Mouse (Mus musculus): ENCODE results near the gene Hmg20a.

Hmg20a gene

DNA sequence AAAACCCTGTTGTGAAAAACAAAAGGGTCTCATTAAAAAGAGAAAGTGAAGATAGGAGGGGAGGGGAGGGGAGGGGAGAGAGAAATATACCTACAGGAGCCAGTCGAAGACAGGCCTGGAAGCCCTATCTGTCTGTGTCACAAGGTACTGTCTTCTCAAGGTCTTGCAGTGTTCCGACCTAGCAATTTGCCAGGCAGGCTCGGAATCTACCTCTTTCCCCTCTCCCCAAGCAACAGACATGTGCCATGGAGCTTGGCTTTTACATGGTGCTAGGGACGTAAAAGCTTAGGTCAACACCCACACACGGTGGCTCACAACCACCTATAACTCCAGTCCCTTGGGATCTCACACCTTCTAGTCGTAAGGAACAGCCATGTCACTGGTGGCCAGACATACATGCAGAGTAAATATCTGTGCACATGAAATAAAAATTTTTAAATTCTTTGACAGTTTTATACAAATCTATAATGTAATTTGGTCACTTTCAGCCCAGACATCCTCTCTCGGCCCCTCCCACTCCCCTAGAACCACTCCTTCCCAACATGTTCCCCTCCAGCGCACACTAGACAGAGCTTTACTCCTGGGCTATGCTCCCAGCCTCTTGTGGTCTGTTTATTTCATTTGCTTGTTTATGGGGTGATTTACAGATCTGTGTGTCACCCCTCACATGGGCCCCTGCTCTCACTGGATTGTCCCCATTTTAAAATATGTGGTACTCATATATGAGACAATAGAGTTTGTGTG lies 81.1 kb downstream of the Hmg20a start:
- DNase-seq, result no peak

- no peak for DNase-seq
Observed at GRCm38 (mm10) chr9:56500893-56501590, 82.6 kb downstream of the Hmg20a start.

DNA sequence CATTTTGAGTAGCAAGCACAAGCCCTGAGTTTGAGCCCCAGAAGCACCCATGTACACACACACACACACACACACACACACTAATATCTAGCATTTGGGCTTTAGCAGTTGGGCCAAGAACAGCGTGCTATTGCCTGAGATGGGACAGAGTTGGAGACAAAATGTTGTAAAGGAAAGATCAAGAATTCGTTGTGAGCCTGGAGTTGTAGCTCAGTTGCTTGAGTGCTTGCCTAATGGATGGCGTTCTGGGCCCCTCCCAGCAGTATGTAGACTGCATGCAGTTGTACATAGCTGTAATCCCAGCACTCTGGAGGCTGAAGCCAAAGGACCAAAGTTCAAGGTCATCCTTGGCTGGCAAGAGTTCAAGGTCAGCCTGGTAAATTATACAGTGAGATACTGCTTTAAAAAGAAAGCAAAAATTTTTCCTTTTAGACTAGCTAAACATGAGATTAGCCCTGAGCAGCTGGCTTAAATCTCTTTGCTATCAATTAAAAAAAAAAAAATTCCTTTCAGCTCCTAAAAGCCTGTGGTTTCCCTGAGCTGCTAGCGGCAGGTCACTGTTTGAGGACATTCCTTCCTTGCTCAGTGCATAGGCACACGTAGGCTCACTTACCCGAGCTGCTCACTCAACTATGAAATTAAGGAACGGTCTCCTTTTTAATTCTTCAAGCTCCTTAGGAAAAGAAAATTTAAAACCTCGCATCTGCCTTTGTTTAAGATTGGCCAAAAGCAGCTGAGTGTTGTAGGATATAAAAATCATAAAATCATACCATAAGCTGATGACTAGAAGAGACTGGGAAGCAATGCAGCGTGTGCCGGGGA lies 83.5 kb downstream of the Hmg20a start:
- peak; percentile 50 for DNase-seq

DNA sequence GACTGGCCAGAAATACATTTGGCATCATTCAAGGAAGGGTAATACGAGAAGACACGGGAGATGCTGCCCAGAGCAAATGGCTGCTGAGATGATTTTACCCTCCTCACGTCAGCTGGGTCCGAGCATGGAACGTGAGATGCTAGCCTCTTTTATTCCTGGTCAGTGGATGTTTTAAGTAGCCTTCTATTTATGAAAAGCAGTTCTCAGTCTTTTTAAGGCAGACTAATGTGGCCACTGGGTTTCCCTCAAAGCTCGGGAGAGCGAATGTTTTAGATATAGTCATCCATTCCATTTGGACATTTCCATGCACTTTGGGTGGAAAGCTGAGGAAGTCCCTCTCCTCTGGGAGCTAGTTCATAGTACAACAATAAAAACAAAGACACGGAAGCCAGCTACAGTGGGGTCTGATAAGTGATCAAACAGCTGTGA lies 84.1 kb downstream of the Hmg20a start:
- DNase-seq, result no peak

GRCm38 (mm10) chr9:56503621-56504500 lies 85.5 kb downstream of the Hmg20a start:
- no peak for DNase-seq

GRCm38 (mm10) chr9:56504511-56504910 lies 86.1 kb downstream of the Hmg20a start:
- no peak for DNase-seq

DNA sequence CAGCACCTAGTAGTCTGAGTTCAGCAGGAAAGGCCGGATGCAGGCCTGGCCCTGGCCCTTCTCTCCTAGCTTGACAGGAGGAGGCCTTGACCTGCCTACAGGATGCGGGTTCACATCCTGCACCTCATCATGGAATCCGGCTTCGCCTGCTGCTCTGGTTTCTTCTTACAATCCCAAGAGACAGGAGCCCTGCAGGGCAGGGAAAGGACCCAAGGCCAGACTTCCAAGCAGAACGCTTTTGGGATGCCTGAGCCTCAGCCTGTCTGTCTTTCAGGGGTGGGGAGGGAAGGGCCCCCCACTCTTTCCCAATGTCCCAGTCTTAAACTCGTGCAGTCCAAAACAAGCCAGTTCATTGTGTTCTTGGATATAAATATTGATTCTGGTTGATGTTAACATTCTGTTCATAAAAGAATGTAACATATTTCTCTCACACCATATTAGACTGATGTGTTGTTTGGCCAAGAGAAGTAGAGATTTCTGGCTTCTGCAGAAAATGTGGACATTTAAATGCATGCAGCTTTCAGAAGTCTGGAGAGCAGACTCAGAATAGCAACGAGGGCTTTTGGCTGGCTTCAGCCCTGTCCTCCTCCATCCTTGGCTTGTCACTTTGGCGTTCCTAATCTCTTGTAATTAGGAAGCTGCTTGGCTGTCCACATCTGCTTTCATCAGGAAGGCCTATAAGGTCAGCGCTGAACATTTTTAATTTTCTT lies 86.8 kb downstream of the Hmg20a start:
- peak; percentile 57 for DNase-seq

DNA sequence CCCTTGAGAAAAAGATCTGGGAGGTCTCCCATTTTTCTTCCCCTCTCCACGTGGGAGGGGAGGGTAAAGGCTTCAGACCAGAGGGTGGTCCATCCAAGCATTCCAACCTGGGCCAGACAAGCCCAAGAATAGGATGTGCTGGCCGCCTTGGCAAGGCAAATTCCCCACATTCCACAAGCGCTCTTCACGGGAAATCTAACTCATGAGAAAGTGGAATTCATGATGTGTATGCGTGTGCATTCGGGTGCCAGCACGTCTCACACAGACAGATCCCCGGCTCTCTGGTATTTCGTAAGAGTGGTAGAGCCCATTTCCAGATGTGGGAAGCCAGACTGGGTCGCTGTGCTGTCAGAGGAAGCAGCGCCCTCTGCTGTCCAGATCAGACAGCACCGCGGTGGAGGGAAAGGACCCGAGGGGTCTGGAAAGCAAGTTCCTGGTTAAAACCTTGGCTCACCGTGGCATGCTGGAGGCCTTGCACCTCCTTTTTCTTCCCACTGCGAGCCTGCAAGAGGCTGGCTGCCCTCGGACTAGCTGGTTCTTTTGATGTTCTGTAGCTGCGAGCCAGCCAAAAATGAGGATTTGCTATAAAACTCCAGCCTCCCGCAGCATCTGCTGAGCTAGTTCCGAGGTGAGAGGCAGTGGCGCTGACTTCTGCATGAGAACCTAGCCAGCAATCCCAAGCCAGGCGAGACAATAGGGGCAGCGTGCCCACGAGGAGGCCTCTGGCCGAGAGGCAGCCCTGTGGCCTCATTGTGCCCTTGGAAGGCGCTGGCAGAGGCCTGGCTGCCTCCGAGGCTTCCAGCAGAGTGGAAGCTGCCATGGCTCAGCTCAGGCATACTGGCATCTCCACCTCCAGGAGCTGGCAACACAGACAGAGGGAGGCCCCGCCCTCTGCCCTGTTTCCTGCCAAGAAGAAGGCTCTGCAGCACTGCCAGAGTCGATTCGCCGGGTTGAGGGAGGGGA lies 87.7 kb downstream of the Hmg20a start:
- peak; percentile 97 for DNase-seq

- peak; percentile 42 for DNase-seq
Observed at GRCm38 (mm10) chr9:56506931-56507681, 88.7 kb downstream of the Hmg20a start.

DNA sequence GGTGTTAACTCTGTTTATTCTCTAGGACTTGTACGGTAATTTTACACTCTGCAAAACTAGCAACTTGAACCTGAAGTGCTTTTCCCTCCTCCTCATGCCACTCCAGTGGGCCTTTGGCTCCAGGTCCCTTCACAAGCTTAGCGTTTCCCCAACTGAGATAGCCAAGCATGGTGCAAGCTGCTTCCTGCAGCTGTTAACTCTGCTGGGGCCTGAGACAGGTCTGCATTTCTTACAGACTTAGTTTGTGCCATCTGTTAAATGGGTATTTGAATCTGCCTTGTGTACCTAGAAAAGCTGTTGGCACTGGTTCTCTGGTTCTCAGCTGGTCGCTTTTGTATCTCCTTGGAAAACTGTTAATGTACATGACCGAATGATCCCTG lies 89.3 kb downstream of the Hmg20a start:
- DNase-seq, result peak; percentile 28

DNA sequence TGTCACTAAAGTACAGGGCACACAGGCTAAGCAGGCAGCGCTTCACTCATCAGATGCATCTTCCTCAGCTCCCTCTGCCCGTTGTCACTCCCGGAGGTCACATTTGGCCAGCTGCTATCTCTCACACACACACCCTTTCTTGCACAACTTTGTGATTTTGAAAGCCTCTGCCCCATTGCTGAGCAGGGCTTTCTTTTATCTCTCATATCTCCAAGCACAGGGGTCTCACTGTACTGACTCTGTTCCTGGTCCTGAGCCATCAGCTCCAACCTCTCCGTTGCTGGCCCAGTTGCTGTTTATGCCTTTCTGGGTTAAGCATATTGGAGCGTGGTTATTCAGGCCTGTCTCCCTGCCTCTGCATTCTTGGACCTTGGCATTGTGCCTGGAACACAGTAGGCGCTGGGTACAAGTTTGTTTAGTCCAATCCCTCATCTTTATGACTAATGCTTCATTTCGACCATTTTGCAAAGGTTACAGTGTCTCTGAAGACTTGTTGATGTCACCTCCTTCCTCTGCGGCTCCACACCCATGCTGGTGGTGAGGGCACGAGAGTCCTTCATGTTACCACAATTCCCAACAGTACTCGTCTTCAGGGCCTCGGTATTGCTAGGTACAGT lies 90.5 kb downstream of the Hmg20a start:
- DNase-seq, result peak; percentile 78

DNA sequence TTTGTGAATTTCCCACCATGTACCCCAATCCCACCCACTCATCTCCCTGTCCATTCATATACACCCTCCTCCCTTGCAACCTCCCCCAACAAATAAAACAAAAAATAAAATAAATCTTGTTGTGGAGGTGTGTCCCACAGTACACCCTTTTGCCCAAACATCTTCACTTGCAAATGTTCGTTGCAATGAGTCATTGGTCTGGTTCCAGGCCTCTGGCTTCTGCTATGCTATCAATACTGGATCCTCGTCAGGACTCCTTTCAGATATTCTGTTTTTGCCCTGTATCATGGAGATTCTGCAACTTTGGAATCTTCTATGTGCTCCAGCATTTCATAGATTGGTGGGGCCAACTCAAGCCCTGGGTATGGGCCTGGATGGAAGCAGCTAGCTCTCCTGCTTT lies 91.9 kb downstream of the Hmg20a start:
- no peak for DNase-seq

- no peak for DNase-seq
Observed at GRCm38 (mm10) chr9:56512486-56512885, 94.1 kb downstream of the Hmg20a start.

DNA sequence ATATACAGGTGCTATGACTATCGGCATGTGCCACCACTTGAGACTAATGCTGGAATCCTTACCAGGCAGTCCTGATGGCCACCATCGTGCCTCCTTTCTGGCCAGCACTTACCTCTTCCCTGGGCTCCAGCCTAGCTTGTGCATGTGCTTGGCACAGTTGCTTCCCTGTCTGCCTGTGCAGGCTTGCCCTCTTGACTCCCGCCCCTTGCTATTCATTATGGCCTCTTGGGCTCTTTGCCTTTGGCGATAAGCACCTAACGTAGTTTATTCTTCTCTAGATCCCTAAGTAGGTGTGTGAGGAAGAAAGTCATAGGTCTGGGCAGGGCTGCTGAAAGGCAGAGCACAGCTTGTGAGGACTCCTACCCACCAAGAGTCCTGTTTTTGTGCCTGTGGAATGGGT lies 96.7 kb downstream of the Hmg20a start:
- no peak for DNase-seq

DNA sequence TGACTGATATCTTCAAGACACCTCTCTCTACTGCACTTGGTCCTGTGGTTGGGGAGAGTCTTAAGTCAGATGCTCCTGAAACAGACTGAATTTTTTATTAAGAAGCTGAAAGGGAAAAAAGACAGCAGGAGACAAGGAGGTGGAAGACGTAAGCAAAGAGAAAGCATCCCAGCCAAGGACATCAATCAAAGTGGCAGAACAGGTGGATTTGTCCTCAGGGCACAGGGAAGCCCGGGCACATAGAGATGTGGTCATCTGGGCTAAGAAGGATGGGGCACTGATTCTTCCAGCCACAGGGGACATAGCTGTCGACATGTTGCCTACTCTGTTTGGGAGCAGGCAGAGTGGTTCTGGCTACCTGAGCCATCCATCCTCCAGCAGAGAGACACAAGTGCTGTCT lies 97.8 kb downstream of the Hmg20a start:
- no peak for DNase-seq

- DNase-seq, result peak; percentile 48
Observed at GRCm38 (mm10) chr9:56516692-56517263, 98.4 kb downstream of the Hmg20a start.

- DNase-seq, result no peak
Observed at GRCm38 (mm10) chr9:56522281-56522680, 103.9 kb downstream of the Hmg20a start.

GRCm38 (mm10) chr9:56527951-56528350 lies 109.5 kb downstream of the Hmg20a start:
- no peak for DNase-seq

- DNase-seq, result no peak
Observed at GRCm38 (mm10) chr9:56531991-56532390, 113.6 kb downstream of the Hmg20a start.

Measured in lung, postnatal 14 days (tissue).